Mouse (Mus musculus) midbrain, embryonic 11.5 days (tissue): ENCODE results near the gene Sptb. TPM values are rescaled to one million over a fixed set of nuclear protein-coding genes. Genes with fewer than 3 reads are reported as not detected.
A peak's percentile ranks its signal among the peaks of the same experiment; 100 is the strongest.

Experiments used
- ATAC-seq: fragments of 200-750 bp; cut with Nextera tagmentation; 2 replicates; pipeline ENCODE4 v1.8.0; 2017; ENCODE audit warnings: moderate TSS enrichment, moderate library complexity; ENCODE audit not compliant: low FRiP score
- DNase-seq: peaks from one replicate; pipeline ENCODE4 v3.0.0; 2015; ENCODE audit warnings: low spot score; ENCODE audit errors: missing footprints
- H3K27ac ChIP-seq: fragments of 300-500 bp; sonication (generic); 2 replicates; pipeline ENCODE4 v1.5.1; 2014; ENCODE audit warnings: low read depth, low read length
- H3K27me3 ChIP-seq: fragments of 300-500 bp; sonication (generic); 2 replicates; pipeline ENCODE4 v1.6.1; 2014; ENCODE audit warnings: mild to moderate bottlenecking, low read length, moderate library complexity, mixed read lengths; ENCODE audit not compliant: control insufficient read depth, insufficient read depth
- H3K36me3 ChIP-seq: fragments of 300-500 bp; sonication (generic); 2 replicates; pipeline ENCODE4 v1.6.1; 2014; ENCODE audit warnings: mild to moderate bottlenecking, low read length, moderate library complexity, mixed read lengths; ENCODE audit not compliant: control insufficient read depth, insufficient read depth
- H3K4me1 ChIP-seq: fragments of 300-500 bp; sonication (generic); 2 replicates; pipeline ENCODE4 v1.6.1; 2014; ENCODE audit warnings: low read length; ENCODE audit not compliant: control insufficient read depth, insufficient read depth
- H3K4me2 ChIP-seq: fragments of 300-500 bp; sonication (generic); 2 replicates; pipeline ENCODE4 v1.6.1; 2014; ENCODE audit warnings: mild to moderate bottlenecking, moderate library complexity
- H3K4me3 ChIP-seq: fragments of 300-500 bp; sonication (generic); 2 replicates; pipeline ENCODE4 v1.5.1; 2014; ENCODE audit warnings: low read depth, low read length
- H3K9ac ChIP-seq: fragments of 300-500 bp; sonication (generic); 2 replicates; pipeline ENCODE4 v1.6.1; 2014; ENCODE audit warnings: low read length
- H3K9me3 ChIP-seq: fragments of 300-500 bp; sonication (generic); 2 replicates; pipeline ENCODE4 v1.6.1; 2016; ENCODE audit warnings: low read length; ENCODE audit not compliant: control insufficient read depth
- WGBS: fragments of 180-500 bp; shearing (Covaris S2); extraction: QIAGEN DNeasy Blood & Tissue Kit; methylation state at CpG from one replicate; pipeline ENCODE4 v1.1.7; 2014; 5-methylcytosine and 5-hydroxymethylcytosine counted together
- polyA plus RNA-seq: library from polyadenylated mRNA; unstranded; fragments of >200 nt; fragmentation: Nextera tagmentation; extraction: Ambion mirVana; gene quantifications from 2 replicates; pipeline ENCODE4 v1.2.1, GENCODE M21; 2014

The Sptb gene
- polyA plus RNA-seq, 1 experiment from 2014 or later, result 3.1 TPM

DNA sequence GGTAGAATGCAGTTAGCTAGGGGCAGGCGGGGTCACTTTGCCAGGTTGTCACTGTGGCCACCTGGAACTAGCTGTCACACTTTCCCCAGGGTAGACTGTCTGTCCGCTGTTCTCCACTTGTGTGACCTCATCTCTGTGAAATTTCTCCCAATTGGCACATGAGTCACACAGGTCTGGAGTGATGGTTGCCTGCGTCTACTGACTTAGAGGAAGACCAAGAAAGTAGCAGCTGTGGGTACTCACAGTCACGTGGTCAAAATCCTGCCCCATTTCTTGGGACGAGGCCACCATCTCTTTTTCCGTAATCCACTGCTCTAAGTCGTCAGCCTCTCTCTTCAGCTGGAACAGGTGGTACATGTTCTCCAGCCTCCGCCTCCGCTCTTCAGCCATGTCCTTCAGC, 106.6 kb downstream of the Sptb start:
- H3K4me3 ChIP-seq, result no peak overlapping the region
- DNase-seq (no peak), ATAC-seq (no peak)
- WGBS, result 95% methylated on average over 9 of the region's 9 CpGs
- H3K9me3 ChIP-seq, result no peaks in the 10 kb centered on the region
- no peak overlapping the region for H3K9ac ChIP-seq
- no peaks in the 10 kb centered on the region for H3K36me3 ChIP-seq
- no peaks in the 10 kb centered on the region for H3K27me3 ChIP-seq
- no peaks in the 10 kb centered on the region for H3K4me1 ChIP-seq
- no peak overlapping the region for H3K4me2 ChIP-seq
- no peak overlapping the region for H3K27ac ChIP-seq

- no peak overlapping the region for H3K4me3 ChIP-seq
- H3K27me3 ChIP-seq, result no peaks in the 10 kb centered on the region
- no peaks in the 10 kb centered on the region for H3K36me3 ChIP-seq
- DNase-seq (no peak), ATAC-seq (no peak)
- no peak overlapping the region for H3K27ac ChIP-seq
- H3K4me1 ChIP-seq, result peaks cover 4% of the 10 kb centered on the region; the same call in 1 of the 2 replicates
- no peak overlapping the region for H3K4me2 ChIP-seq
- no peaks in the 10 kb centered on the region for H3K9me3 ChIP-seq
- WGBS, result 79% methylated on average over 24 of the region's 24 CpGs
- H3K9ac ChIP-seq, result no peak overlapping the region
Measured at GRCm38 (mm10) chr12:76598196-76598928, 112.0 kb downstream of the Sptb start.

DNA sequence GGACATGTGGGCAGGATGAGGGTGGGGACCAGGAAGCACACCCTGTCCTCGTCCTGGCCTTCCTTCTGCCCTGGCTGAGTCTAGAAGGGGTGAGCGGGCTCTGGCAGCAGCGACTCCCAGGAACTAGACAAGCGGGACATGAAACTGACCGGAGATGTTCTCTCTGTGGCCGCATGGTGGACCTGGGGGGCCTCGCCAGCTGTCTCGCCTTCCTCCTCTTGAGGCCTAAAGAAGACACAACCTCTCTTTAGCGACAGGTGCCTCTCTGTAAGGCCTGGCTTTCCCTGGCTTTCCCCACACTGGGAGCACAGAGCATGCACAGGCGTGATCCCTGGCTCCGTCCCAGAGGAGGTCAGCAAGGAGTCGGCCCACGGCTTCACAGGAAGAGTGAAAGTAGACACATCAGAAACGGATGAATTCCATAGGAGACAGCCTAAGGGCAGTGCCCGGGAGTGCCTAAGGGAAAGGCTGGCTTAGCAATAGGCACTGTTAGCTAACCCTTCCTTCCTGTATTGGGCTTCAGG, 112.7 kb downstream of the Sptb start:
- Histone ChIP-seq H3K9ac (no peak overlapping the region), H3K4me2 (no peak overlapping the region), H3K4me3 (no peak overlapping the region), H3K9me3 (no peaks in the 10 kb centered on the region), H3K4me1 (peaks cover 4% of the 10 kb centered on the region; the same call in 1 of the 2 replicates), H3K36me3 (no peaks in the 10 kb centered on the region), H3K27me3 (no peaks in the 10 kb centered on the region), H3K27ac (no peak overlapping the region)
- ATAC-seq, result no peak
- WGBS, result 84% methylated on average over 15 of the region's 15 CpGs
- DNase-seq, result no peak

GRCm38 (mm10) chr12:76596292-76597023, 113.9 kb downstream of the Sptb start:
- WGBS, result 58% methylated on average over 15 of the region's 15 CpGs
- H3K9me3 ChIP-seq, result no peaks in the 10 kb centered on the region
- no peaks in the 10 kb centered on the region for H3K36me3 ChIP-seq
- no peaks in the 10 kb centered on the region for H3K27me3 ChIP-seq
- no peak overlapping the region for H3K27ac ChIP-seq
- peaks cover 4% of the 10 kb centered on the region; the same call in 1 of the 2 replicates for H3K4me1 ChIP-seq
- no peak overlapping the region for H3K4me3 ChIP-seq
- ATAC-seq, result no peak; the same call in 1 of the 2 replicates
- no peak overlapping the region for H3K9ac ChIP-seq
- peak; percentile 95 for DNase-seq
- H3K4me2 ChIP-seq, result no peak overlapping the region

GRCm38 (mm10) chr12:76595830-76596229, 114.5 kb downstream of the Sptb start:
- Histone ChIP-seq H3K4me3 (no peak overlapping the region), H3K4me1 (peaks cover 4% of the 10 kb centered on the region; the same call in 1 of the 2 replicates), H3K36me3 (no peaks in the 10 kb centered on the region), H3K9ac (0 out of 2 replicates have a peak overlapping the region, but pooled peaks have one; percentile 22), H3K4me2 (no peak overlapping the region), H3K27me3 (no peaks in the 10 kb centered on the region), H3K27ac (no peak overlapping the region), H3K9me3 (no peaks in the 10 kb centered on the region)
- ATAC-seq (no peak), DNase-seq (no peak)
- 75% methylated on average over 2 of the region's 2 CpGs for WGBS

DNA sequence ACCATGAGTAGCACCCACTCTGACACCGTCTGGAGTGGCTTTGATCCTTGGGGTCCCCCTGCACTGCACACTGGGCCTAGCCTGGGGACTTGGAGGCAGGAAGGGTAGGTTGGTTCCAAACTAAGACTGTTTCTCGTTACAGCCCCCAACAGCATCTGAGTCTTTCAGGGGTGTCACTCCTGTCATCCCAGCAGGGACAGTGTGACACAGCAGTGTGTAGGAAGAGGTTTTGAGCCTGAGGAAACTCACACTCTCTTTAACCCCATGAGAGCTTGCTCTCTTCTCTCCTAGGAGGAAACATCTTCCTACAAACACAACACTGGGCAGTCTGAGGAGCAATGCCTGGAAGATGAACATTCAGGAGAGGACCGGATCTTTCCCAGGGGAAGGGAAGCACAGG, 115.8 kb downstream of the Sptb start:
- no peaks in the 10 kb centered on the region for H3K27me3 ChIP-seq
- no peaks in the 10 kb centered on the region for H3K9me3 ChIP-seq
- H3K27ac ChIP-seq, result no peak overlapping the region
- ATAC-seq (0 out of 2 replicates have a peak, but pooled peaks have one; percentile 27), DNase-seq (no peak)
- WGBS, result 64% methylated on average over 3 of the region's 3 CpGs
- H3K9ac ChIP-seq, result no peak overlapping the region
- H3K4me2 ChIP-seq, result no peak overlapping the region
- no peaks in the 10 kb centered on the region for H3K36me3 ChIP-seq
- H3K4me1 ChIP-seq, result peaks cover 4% of the 10 kb centered on the region; the same call in 1 of the 2 replicates
- no peak overlapping the region for H3K4me3 ChIP-seq

- H3K4me3 ChIP-seq, result no peak overlapping the region
- H3K9me3 ChIP-seq, result no peaks in the 10 kb centered on the region
- ATAC-seq (0 out of 2 replicates have a peak, but pooled peaks have one; percentile 46), DNase-seq (no peak)
- H3K27ac ChIP-seq, result no peak overlapping the region
- peaks cover 4% of the 10 kb centered on the region; the same call in 1 of the 2 replicates for H3K4me1 ChIP-seq
- no peaks in the 10 kb centered on the region for H3K27me3 ChIP-seq
- H3K4me2 ChIP-seq, result no peak overlapping the region
- H3K36me3 ChIP-seq, result no peaks in the 10 kb centered on the region
- 15% methylated on average over 7 of the region's 7 CpGs for WGBS
- H3K9ac ChIP-seq, result peak overlapping the region; percentile 30; the same call in 1 of the 2 replicates
Measured at GRCm38 (mm10) chr12:76593839-76594322, 116.5 kb downstream of the Sptb start.

- ATAC-seq (no peak), DNase-seq (no peak)
- Histone ChIP-seq H3K36me3 (no peaks in the 10 kb centered on the region), H3K9me3 (no peaks in the 10 kb centered on the region), H3K27me3 (no peaks in the 10 kb centered on the region), H3K9ac (no peak overlapping the region), H3K4me1 (peaks cover 4% of the 10 kb centered on the region; the same call in 1 of the 2 replicates), H3K27ac (no peak overlapping the region), H3K4me2 (no peak overlapping the region), H3K4me3 (no peak overlapping the region)
- 77% methylated on average over 6 of the region's 6 CpGs for WGBS
Measured at GRCm38 (mm10) chr12:76593254-76593653, 117.1 kb downstream of the Sptb start.
